Mouse (Mus musculus) olfactory bulb, adult 2 months (tissue): ENCODE results near the gene Foxp1.

Experiments
- CTCF ChIP-seq: fragments of 200-500 bp; IDR thresholded peaks from 2 replicates; pipeline ENCODE4 v1.5.1; 2012; ENCODE audit warnings: low read depth, mild to moderate bottlenecking, low read length, moderate library complexity; ENCODE audit not compliant: insufficient read depth
- POLR2A ChIP-seq: fragments of 200-500 bp; IDR thresholded peaks from 2 replicates; pipeline ENCODE4 v1.6.1; 2012; ENCODE audit warnings: mild to moderate bottlenecking, low read depth, low read length, moderate library complexity; ENCODE audit not compliant: insufficient read depth

- TF ChIP-seq CTCF, result no peak
- no peak for TF ChIP-seq POLR2A
These were observed 568.1 kb downstream of the Foxp1 start for GRCm38 (mm10) chr6:98954439-98954838.
